Mouse (Mus musculus) midbrain, embryonic 14.5 days (tissue): Measurements from ENCODE around the gene Gmppb. TPM values are rescaled to one million over a fixed set of nuclear protein-coding genes. Genes with fewer than 3 reads are reported as not detected.
"Not testable (repeated sequence)": the region's sequence is repeated elsewhere in the genome, so short reads cannot be mapped to it uniquely, and the experiment has no call there.

Experiments used
- ATAC-seq: fragments of 200-750 bp; cut with Nextera tagmentation; 2 replicates; pipeline ENCODE4 v1.8.0; 2017; ENCODE audit warnings: moderate number of reproducible peaks, moderate library complexity; ENCODE audit not compliant: low FRiP score, low TSS enrichment
- DNase-seq: peaks from one replicate; pipeline ENCODE4 v3.0.0-alpha.2; 2015
- H3K27ac ChIP-seq: fragments of 300-500 bp; sonication (generic); replicated peaks from 2 replicates; pipeline ENCODE4 v1.5.1; 2014; ENCODE audit warnings: mild to moderate bottlenecking, low read depth, low read length, moderate library complexity
- H3K27me3 ChIP-seq: fragments of 300-500 bp; sonication (generic); 2 replicates; pipeline ENCODE4 v1.6.1; 2014; ENCODE audit warnings: low read length, control low read depth, mixed read lengths; ENCODE audit not compliant: control insufficient read depth, insufficient read depth
- H3K36me3 ChIP-seq: fragments of 300-500 bp; sonication (generic); 2 replicates; pipeline ENCODE4 v1.6.1; 2014; ENCODE audit warnings: low read length, control low read depth; ENCODE audit not compliant: control insufficient read depth, insufficient read depth
- H3K4me1 ChIP-seq: fragments of 300-500 bp; sonication (generic); 2 replicates; pipeline ENCODE4 v1.6.1; 2014; ENCODE audit warnings: mild to moderate bottlenecking, antibody characterized with exemption, low read length, control low read depth; ENCODE audit not compliant: control insufficient read depth, insufficient read depth
- H3K4me2 ChIP-seq: fragments of 300-500 bp; sonication (generic); 2 replicates; pipeline ENCODE4 v1.6.1; 2014; ENCODE audit warnings: mild to moderate bottlenecking, low read length, moderate library complexity
- H3K4me3 ChIP-seq: fragments of 300-500 bp; sonication (generic); replicated peaks from 2 replicates; pipeline ENCODE4 v1.5.1; 2014; ENCODE audit warnings: low read depth, low read length
- H3K9ac ChIP-seq: fragments of 300-500 bp; sonication (generic); replicated peaks from 2 replicates; pipeline ENCODE4 v1.6.1; 2014; ENCODE audit warnings: mild to moderate bottlenecking, low read length, moderate library complexity
- H3K9me3 ChIP-seq: fragments of 300-500 bp; sonication (generic); 2 replicates; pipeline ENCODE4 v1.6.1; 2016; ENCODE audit warnings: low read length, control low read depth, mixed read lengths; ENCODE audit not compliant: control insufficient read depth
- WGBS: fragments of 180-500 bp; shearing (Covaris S2); extraction: QIAGEN DNeasy Blood & Tissue Kit; methylation state at CpG from one replicate; pipeline ENCODE4 v1.1.7; 2014; 5-methylcytosine and 5-hydroxymethylcytosine counted together
- polyA plus RNA-seq: library from polyadenylated mRNA; unstranded; fragments of >200 nt; fragmentation: Nextera tagmentation; extraction: Ambion mirVana; gene quantifications from 2 replicates; pipeline ENCODE4 v1.2.1, GENCODE M21; 2014

Gene Gmppb
- polyA plus RNA-seq, result 14.0 and 16.7 TPM in 2 replicates

GRCm38 (mm10) chr9:108049016-108049455 is at the start of gene Gmppb:
Gmppb (plus strand) TSS chr9:108049242.
- ATAC-seq, result peak; percentile 94
- peaks cover 63% of the 10 kb centered on the region for H3K36me3 ChIP-seq
- WGBS, result under 1% methylated on average over 39 of the region's 39 CpGs

DNA sequence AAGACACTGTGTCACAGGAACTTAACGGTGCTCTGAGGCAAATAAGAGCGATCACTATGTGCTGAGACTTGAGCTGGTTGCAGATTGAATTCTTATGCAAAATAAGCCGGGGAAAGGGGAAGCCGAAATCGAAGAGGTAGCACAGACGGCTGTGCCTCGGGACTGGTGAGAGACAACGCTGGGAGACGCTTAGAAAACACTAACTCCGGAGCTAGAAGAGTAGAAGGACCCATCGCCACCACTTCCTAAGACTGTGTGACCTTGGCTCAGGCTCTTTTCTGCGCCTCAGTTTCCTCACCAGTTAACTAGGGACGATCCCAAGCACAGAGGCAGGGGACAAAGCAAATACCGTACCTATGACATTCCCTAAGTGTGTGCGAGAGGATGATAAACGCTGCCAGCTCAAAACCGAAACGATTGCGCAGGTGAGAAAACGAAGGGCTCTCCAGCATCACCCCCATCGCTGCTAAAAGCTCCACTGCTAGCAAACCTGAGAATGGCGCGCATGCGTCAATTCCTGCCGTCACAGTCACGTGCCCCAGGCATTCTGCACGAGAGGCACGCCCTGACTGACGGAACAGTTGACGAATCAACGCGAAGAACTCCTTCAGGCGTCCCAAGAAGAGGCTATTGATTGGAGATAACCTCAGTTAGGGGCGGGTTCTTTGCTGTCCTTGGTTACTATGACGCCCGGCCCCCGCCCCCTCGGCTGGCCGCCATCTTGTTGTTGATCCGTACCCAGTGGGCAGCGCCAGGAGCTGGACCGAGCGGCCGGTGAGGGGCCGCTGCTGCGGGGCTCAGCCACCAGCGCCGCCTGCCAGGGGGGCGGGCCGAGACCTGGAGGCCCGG is 46.9 kb upstream of the Gmppb start, which contains the start of gene Ip6k1:
Gene Ip6k1 (plus strand): TSS at position 580 of the 849 bp plus-strand sequence.
- peak; percentile 100 for DNase-seq
- Histone ChIP-seq H3K4me1 (peaks cover 23% of the 10 kb centered on the region), H3K27me3 (no peaks in the 10 kb centered on the region), H3K36me3 (no peaks in the 10 kb centered on the region), H3K4me2 (peak within 1 kb of the TSS; percentile 90), H3K9ac (peak within 1 kb of the TSS; percentile 94), H3K27ac (peak within 1 kb of the TSS; percentile 95), H3K4me3 (peak within 1 kb of the TSS; percentile 96), H3K9me3 (no peaks in the 10 kb centered on the region)
- ATAC-seq, result peak; percentile 99
- WGBS, result under 1% methylated on average over 51 of the region's 51 CpGs

More at GRCm38 (mm10) chr9:108049016-108049455, at the start of gene Gmppb:
- H3K27ac ChIP-seq, result peak within 1 kb of the TSS; percentile 77
- no peaks in the 10 kb centered on the region for H3K9me3 ChIP-seq
- H3K9ac ChIP-seq, result peak within 1 kb of the TSS; percentile 68
- peak within 1 kb of the TSS; percentile 62 for H3K4me3 ChIP-seq
- 0 out of 2 replicates have a peak, but pooled peaks cover 8% of the 10 kb centered on the region for H3K4me1 ChIP-seq
- H3K27me3 ChIP-seq, result no peaks in the 10 kb centered on the region
- H3K4me2 ChIP-seq, result peak within 1 kb of the TSS; percentile 95
- peak; percentile 98 for DNase-seq

GRCm38 (mm10) chr9:108002778-108003530 is 46.1 kb upstream of the Gmppb start:
- no peaks in the 10 kb centered on the region for H3K36me3 ChIP-seq
- H3K4me3 ChIP-seq, result peak overlapping the region; percentile 96
- under 1% methylated on average over 50 of the region's 50 CpGs for whole genome bisulfite sequencing
- peak overlapping the region; percentile 95 for H3K27ac ChIP-seq
- peak; percentile 53 for DNase-seq
- H3K4me1 ChIP-seq, result peaks cover 23% of the 10 kb centered on the region
- H3K9ac ChIP-seq, result peak overlapping the region; percentile 94
- peak overlapping the region; percentile 90 for H3K4me2 ChIP-seq
- no peaks in the 10 kb centered on the region for H3K9me3 ChIP-seq
- ATAC-seq, result peak; percentile 76; the same call in 1 of the 2 replicates
- H3K27me3 ChIP-seq, result no peaks in the 10 kb centered on the region

GRCm38 (mm10) chr9:108003531-108003890 is 45.5 kb upstream of the Gmppb start:
- peak overlapping the region; percentile 96 for H3K4me3 ChIP-seq
- WGBS, result 19% methylated on average over 8 of the region's 8 CpGs
- peak overlapping the region; percentile 94 for H3K9ac ChIP-seq
- peaks cover 23% of the 10 kb centered on the region for H3K4me1 ChIP-seq
- no peaks in the 10 kb centered on the region for H3K9me3 ChIP-seq
- peak overlapping the region; percentile 90 for H3K4me2 ChIP-seq
- DNase-seq, result peak; percentile 60
- peak overlapping the region; percentile 95 for H3K27ac ChIP-seq
- H3K36me3 ChIP-seq, result no peaks in the 10 kb centered on the region
- no peaks in the 10 kb centered on the region for H3K27me3 ChIP-seq
- no peak for ATAC-seq

- H3K4me1 ChIP-seq, result peaks cover 17% of the 10 kb centered on the region
- no peak overlapping the region for H3K4me3 ChIP-seq
- H3K9ac ChIP-seq, result no peak overlapping the region
- H3K27ac ChIP-seq, result no peak overlapping the region
- H3K27me3 ChIP-seq, result no peaks in the 10 kb centered on the region
- ATAC-seq (no peak), DNase-seq (no peak)
- WGBS, result 94% methylated on average over 5 of the region's 5 CpGs
- no peaks in the 10 kb centered on the region for H3K9me3 ChIP-seq
- no peak overlapping the region for H3K4me2 ChIP-seq
- 0 out of 2 replicates have a peak, but pooled peaks cover 7% of the 10 kb centered on the region for H3K36me3 ChIP-seq
Measured at GRCm38 (mm10) chr9:108008041-108008440, 41.0 kb upstream of the Gmppb start.

- ATAC-seq, result no peak
- H3K4me1 ChIP-seq, result peaks cover 1% of the 10 kb centered on the region; the same call in 1 of the 2 replicates
- DNase-seq, result no peak
Measured at GRCm38 (mm10) chr9:108010385-108010784, 38.7 kb upstream of the Gmppb start.

DNA sequence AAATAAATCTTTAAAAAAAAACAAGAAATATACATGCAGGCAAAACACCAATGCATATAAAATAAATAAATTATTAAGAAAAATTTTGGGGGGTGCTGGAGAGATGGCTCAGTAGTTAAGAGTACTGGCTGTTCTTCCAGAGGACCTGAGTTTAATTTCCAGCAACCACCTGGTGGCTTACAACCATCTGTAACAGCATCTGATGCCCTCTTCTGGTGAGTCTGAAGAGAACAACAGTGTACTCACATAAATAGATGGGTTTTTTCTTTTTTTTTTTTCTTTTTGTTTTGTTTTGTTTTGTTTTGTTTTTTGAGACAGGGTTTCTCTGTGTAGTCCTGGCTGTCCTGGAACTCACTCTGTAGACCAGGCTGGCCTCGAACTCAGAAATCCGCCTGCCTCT is 35.5 kb upstream of the Gmppb start:
- not testable (repeated sequence) for DNase-seq, ATAC-seq, H3K4me3 ChIP-seq, H3K9me3 ChIP-seq, H3K9ac ChIP-seq, H3K27ac ChIP-seq, H3K4me1 ChIP-seq, H3K4me2 ChIP-seq, H3K27me3 ChIP-seq
- H3K36me3 ChIP-seq, result peaks cover 11% of the 10 kb centered on the region; the same call in 1 of the 2 replicates
- WGBS, result 98% methylated on average over 2 of the region's 2 CpGs

More at GRCm38 (mm10) chr9:108010385-108010784, 38.7 kb upstream of the Gmppb start:
- Histone ChIP-seq H3K4me2 (no peak overlapping the region), H3K9me3 (no peaks in the 10 kb centered on the region), H3K27me3 (no peaks in the 10 kb centered on the region), H3K36me3 (0 out of 2 replicates have a peak, but pooled peaks cover 7% of the 10 kb centered on the region), H3K27ac (no peak overlapping the region), H3K9ac (no peak overlapping the region), H3K4me3 (no peak overlapping the region)

DNA sequence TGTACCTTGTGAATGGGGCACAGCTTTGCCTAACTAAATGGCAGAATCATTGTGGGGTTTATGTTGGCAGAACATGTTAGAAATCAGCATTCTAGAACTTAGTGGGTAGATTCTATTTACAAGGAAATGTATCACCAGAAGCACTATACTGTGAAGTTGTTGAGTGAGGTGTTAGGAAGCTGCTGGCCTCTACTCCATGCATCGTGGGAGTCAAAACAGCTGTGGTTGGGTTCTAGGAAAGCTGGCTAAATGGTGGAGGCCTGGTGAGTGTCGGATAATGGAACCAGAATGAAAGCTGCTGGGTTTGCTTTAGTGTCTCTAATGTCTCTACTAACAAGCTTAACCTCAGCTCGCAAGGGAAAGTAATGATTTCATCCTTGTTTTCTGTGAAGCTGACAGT is 31.9 kb upstream of the Gmppb start:
- DNase-seq (no peak), ATAC-seq (no peak)
- Histone ChIP-seq H3K36me3 (peaks cover 11% of the 10 kb centered on the region; the same call in 1 of the 2 replicates), H3K9me3 (no peaks in the 10 kb centered on the region), H3K9ac (no peak overlapping the region), H3K4me3 (no peak overlapping the region), H3K27ac (no peak overlapping the region), H3K4me2 (no peak overlapping the region), H3K27me3 (no peaks in the 10 kb centered on the region), H3K4me1 (no peaks in the 10 kb centered on the region)
- 77% methylated on average over 3 of the region's 3 CpGs for WGBS
